Mouse (Mus musculus) cortical plate, adult 2 months (tissue): ENCODE measurements around the gene Isx. TPM values are rescaled to one million over a fixed set of nuclear protein-coding genes. Genes with fewer than 3 reads are reported as not detected.

ENCODE experiments used
- H3K27ac ChIP-seq: fragments of 200-500 bp; 2 replicates; pipeline ENCODE4 v1.5.1; 2012; ENCODE audit warnings: low read length, control low read depth, inconsistent platforms; ENCODE audit not compliant: insufficient read depth
- H3K4me1 ChIP-seq: fragments of 200-500 bp; 2 replicates; pipeline ENCODE4 v1.6.1; 2011; ENCODE audit warnings: low read length; ENCODE audit not compliant: control insufficient read depth, insufficient read depth
- H3K4me3 ChIP-seq: fragments of 200-500 bp; 2 replicates; pipeline ENCODE4 v1.5.1; 2011; ENCODE audit warnings: mild to moderate bottlenecking, low read length, control low read depth; ENCODE audit not compliant: insufficient read depth
- CTCF ChIP-seq: fragments of 200-500 bp; IDR thresholded peaks from 2 replicates; pipeline ENCODE4 v1.5.1; 2011; ENCODE audit warnings: mild to moderate bottlenecking, control low read depth, low read length; ENCODE audit not compliant: insufficient read depth; ENCODE audit errors: extremely low read depth
- POLR2A ChIP-seq: fragments of 200-500 bp; IDR thresholded peaks from 2 replicates; pipeline ENCODE4 v1.6.1; 2011; ENCODE audit warnings: mild to moderate bottlenecking, low read length, control low read depth; ENCODE audit not compliant: insufficient read depth; ENCODE audit errors: extremely low read depth
- polyA plus RNA-seq: library from polyadenylated mRNA; depleted of rRNA; stranded (reverse); fragments of >200 nt; gene quantifications from 2 replicates; pipeline ENCODE4 v1.2.3, GENCODE M21; 2012

The Isx gene
- polyA plus RNA-seq, 1 experiment: not detected

GRCm38 (mm10) chr8:74855341-74855740 lies 17.6 kb upstream of the Isx start:
- H3K4me1 ChIP-seq: peaks cover 9% of the 10 kb centered on the region
- no peak overlapping the region for H3K27ac ChIP-seq
- no peak overlapping the region for H3K4me3 ChIP-seq
- no peak for TF ChIP-seq POLR2A

- Histone ChIP-seq H3K4me3 (no peak overlapping the region), H3K27ac (no peak overlapping the region), H3K4me1 (no peaks in the 10 kb centered on the region)
- TF ChIP-seq CTCF (no peak), POLR2A (no peak)
These were observed 13.7 kb upstream of the Isx start for GRCm38 (mm10) chr8:74859241-74859640.

GRCm38 (mm10) chr8:74860449-74860848 lies 12.5 kb upstream of the Isx start:
- Histone ChIP-seq H3K4me1 (no peaks in the 10 kb centered on the region), H3K27ac (no peak overlapping the region), H3K4me3 (no peak overlapping the region)
- TF ChIP-seq CTCF (no peak), POLR2A (no peak)

DNA sequence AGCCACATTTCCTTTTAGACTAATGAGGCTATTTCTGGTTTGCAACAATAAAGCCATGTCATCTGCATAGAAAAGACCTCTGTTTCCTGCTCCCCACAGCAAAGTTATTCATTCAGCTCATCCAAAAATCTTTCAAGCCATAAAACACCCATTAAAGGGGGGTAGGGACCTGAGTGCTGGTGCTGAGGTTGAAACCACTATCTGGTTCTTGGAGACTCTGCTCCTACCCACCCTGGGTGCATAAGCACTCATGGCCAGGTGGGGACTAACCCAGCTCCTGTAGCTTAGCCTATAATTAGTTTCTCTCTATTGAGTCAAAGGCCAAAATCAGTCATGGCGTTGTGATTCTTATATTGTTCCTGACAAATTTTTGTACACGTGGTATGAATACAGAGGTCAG lies 10.4 kb upstream of the Isx start:
- TF ChIP-seq POLR2A (no peak), CTCF (no peak)
- Histone ChIP-seq H3K27ac (no peak overlapping the region), H3K4me3 (no peak overlapping the region), H3K4me1 (no peaks in the 10 kb centered on the region)

- H3K4me1 ChIP-seq: no peaks in the 10 kb centered on the region; the same call in 1 of the 2 replicates
- H3K27ac ChIP-seq: no peak overlapping the region
- no peak for TF ChIP-seq CTCF
- H3K4me3 ChIP-seq: no peak overlapping the region
These were observed 2.5 kb upstream of the Isx start for GRCm38 (mm10) chr8:74870346-74870949.

DNA sequence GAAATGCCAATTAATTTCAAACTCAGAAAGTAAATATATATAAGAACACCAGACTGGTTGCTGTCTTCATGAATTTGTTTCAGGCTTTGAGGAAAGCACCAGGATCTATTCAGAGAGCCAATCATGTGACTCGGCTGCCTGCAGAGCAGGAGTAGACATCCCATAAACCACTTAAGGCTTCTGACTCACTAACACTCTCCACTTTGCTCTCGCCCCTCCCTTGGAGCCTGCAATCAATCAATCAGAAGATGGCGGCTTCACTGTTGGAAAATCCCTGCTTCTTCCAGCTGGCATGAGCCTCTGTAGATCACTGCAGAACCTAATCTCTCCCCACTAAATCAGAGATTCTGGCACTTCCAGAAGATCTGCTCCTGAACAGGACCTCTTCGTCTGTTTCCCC lies 1.3 kb upstream of the Isx start:
- Histone ChIP-seq H3K4me1 (no peaks in the 10 kb centered on the region; the same call in 1 of the 2 replicates), H3K27ac (no peak overlapping the region), H3K4me3 (no peak overlapping the region)
- no peak for TF ChIP-seq POLR2A
- TF ChIP-seq CTCF: no peak

GRCm38 (mm10) chr8:74872151-74872823 lies 686 bp upstream of the Isx start:
- TF ChIP-seq CTCF: no peak
- TF ChIP-seq POLR2A: no peak
- H3K4me3 ChIP-seq: no peak overlapping the region
- no peak overlapping the region for H3K27ac ChIP-seq
- H3K4me1 ChIP-seq: no peaks in the 10 kb centered on the region; the same call in 1 of the 2 replicates

DNA sequence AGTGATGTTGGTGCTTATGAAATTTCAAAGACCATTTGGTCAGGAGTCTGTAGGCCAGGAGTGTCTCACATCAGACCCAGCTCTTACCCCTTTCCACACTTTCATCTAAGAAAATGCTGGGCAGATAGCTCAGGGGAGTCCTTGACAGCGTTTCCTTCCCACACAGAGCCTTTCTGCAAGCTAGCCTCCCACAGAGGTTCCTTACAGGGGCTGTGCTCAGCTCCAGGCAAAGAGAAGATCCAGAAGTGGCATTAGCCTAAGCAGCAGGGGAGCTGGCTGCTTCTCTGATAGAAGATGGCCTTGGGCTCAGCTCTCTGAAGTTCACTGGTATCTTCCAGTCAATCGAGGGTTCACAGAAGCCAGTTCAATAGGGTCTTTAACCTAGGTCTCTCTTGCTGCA lies 1.6 kb downstream of the Isx start:
- TF ChIP-seq CTCF: no peak
- TF ChIP-seq POLR2A: 0 out of 2 replicates have a peak, but pooled peaks have one; percentile 24
- Histone ChIP-seq H3K27ac (0 out of 2 replicates have a peak overlapping the region, but pooled peaks have one; percentile 60), H3K4me1 (no peaks in the 10 kb centered on the region; the same call in 1 of the 2 replicates), H3K4me3 (no peak overlapping the region)

- TF ChIP-seq POLR2A: no peak
- no peak overlapping the region for H3K27ac ChIP-seq
- H3K4me3 ChIP-seq: no peak overlapping the region
These were observed 5.7 kb downstream of the Isx start for GRCm38 (mm10) chr8:74878637-74879036.

GRCm38 (mm10) chr8:74888763-74889162 lies 15.8 kb downstream of the Isx start:
- Histone ChIP-seq H3K27ac (no peak overlapping the region), H3K4me1 (peaks cover 3% of the 10 kb centered on the region; the same call in 1 of the 2 replicates)

More at GRCm38 (mm10) chr8:74878637-74879036, 5.7 kb downstream of the Isx start:
- no peaks in the 10 kb centered on the region; the same call in 1 of the 2 replicates for H3K4me1 ChIP-seq

More at GRCm38 (mm10) chr8:74888763-74889162, 15.8 kb downstream of the Isx start:
- no peak overlapping the region for H3K4me3 ChIP-seq
- no peak for TF ChIP-seq CTCF
- TF ChIP-seq POLR2A: no peak
